Mouse (Mus musculus) heart, adult 9 months (tissue): ENCODE measurements around the gene Hsd17b7.

Experiments
- DNase-seq, 2 experiments: peaks; one replicate each; pipeline ENCODE4 v3.0.0; 2022; ENCODE audit warnings: low spot score in 2 of 2

Gene Hsd17b7

DNA sequence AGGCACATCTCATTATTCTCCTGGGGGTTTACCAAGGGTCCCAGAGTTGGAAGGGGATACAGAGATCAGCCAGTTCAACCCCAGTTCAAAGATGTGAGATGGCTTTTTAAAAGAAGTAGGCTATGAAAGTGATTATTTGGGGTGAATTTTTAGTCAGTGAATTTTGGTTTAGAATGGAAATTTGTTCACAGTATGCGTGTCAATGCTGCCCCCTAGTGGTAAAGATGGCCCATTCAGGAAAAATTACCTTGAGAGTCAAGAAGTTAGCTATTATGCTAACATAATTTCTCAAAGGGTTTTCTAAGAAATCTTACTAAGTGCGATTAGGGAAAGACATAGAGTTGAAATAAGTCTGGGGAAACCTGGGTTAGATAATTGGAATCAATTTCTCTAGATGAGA, 29.7 kb downstream of the Hsd17b7 start:
- DNase-seq, result peak in 1 of 2 experiments; percentile 25

DNA sequence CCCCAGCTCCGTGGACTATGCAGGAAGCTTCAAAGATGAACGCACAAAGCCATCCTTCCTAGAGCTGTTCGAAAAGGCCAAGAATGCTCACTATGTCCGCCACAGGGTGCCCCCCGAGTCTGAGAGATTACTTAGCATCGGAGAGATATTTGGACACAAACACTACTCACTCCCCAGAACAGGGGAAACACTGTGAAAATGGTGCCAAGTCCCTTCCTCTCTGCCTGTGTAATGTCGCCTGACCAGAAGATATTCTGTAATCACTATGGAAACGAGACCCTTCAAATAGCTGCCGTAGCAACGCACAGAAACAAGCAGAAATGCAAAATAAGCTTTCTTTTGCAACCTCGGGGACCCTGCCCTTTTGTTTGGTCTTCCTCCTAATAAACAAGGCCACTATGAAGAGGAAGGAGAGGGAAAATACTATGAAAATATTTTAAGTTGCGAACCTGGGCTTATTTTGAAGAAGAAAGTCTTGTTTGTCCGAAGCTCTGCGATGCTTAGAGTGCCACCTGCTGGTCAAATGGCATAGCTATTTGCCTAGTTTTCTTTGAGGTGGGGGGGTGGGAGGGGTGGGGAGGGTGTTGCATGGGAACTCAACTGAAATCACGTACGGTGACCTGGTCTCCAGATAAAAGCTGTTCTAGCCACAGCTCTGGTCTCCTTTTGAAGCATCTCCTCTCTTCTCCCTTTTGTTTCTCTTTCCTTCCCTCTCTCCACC, 34.9 kb downstream of the Hsd17b7 start:
- DNase-seq, result peak in 1 of 2 experiments; percentile 11

DNA sequence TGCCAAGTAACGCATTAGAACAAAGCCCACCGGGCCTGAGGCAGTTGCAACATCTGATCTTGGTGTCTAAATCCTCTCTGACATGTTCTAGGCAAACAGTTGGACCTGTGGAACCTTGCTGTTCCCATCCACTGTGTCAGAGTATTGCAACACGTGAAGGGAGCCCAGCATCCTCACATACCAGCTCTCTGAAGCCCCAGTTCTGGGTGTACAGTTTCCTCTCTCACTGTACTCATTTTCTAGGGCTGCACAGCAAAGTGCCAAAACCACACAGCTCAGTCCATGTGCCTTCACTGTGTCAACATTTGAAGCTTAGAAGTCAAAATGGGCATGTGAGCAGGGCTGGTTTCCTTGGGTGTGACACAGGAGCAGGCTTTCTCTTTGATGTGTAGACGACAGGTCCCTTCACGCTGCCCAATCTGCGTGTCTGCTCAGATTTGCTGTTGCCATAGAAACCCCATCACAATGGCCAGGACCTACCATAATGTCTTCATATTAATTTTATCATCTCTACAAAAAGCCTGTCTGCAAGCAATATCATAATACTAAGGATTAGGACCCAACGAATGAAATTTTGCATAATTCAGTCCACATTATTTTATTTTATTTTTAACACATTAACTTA, 36.8 kb downstream of the Hsd17b7 start:
- DNase-seq, result no peak

DNA sequence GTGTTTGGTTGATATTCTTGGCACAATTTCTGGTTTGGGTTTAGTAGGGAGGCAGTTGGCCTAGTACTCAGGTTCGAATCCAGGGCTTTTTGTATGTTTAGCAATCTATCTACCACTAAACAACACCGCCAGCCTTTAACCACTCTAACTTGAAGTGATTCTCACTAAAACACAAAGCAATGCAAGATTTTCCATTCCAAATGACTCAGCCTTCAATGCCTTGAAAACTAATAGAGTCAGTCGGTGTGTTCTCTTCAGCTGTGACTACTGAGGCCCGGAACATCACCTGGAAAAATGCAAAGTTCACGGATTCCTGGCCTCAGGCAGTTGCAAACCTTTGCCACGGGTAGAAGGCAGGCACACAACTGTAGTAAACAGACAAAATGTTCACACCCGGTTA, 37.3 kb downstream of the Hsd17b7 start:
- DNase-seq, result no peak

DNA sequence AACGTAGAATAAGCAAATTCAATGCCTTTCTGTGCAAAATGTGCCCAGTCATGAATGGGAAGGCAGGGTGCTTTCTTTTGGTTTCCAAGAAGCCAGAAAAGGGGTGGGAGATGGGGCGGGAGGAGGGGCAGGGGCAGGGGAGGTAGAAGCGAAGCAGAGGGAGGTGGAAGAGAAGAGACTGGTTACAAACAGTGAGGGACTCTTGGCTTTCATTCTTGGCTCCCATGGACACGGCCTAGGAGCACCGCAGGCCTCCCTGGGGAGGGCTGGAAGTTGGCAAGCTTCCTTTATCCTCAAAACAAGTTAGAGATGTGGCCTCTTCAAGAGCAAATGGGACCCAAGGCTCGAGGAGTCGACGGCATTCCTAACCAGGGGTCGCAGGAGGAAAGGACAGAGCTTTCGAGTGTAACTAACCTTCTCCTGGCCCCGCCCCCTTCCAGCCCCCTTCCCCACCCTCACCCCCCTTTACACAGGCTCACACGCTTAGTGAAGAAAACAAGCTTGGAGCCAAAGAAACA, 40.5 kb downstream of the Hsd17b7 start, which contains the start of gene Ccdc190:
TSS of gene Ccdc190 (plus strand) at position 195 of the 518 bp plus-strand sequence.
- peak; percentile 41 to 58 for DNase-seq

DNA sequence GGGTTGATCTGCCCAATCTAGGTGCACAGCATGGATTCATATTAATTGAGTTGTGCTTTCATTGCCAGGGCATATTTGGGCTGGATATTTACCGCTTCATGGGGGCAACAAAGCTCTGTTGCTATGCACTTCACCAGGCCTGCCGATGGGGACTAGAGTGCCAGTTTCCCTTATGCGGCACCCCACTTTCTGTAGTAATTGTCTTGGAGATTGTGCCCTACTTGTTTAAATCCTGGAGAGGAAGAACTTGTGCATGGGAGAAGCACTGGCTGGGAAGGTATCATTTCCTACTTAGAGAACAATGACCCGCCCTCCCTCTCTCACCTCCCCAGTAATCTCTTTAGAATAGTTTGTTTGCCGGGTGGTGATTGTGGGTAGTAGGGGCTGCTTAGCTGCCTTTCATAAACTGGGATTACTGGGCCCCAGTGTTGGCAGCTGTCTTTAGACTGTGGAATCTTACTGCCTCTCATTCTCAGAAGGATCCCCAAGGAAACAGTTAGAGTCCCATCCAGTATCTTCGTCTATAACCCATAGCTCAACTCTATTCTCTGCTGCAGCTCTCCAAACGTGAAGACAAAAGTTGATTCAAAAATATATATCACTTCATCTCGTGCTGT, 41.2 kb downstream of the Hsd17b7 start:
- DNase-seq, result no peak

DNA sequence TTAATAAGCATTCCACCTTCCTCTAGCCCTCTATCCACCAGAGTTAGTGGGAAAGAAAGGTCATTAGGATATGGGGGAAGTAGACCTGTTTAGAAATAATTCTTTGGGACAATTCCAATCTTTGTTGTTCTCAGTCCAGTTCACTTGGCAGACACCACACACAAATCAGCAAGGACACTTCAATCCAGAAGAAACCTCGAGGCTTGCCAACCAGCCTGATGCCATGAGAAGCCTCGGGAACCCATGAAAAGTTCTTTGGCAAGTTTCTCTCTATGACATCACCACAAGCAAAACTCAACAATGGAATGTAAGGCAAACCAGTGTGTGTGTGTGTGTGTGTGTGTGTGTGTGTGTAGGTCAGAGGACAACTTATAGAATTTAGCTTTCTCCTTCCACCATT, 44.5 kb downstream of the Hsd17b7 start:
- no peak for DNase-seq

DNA sequence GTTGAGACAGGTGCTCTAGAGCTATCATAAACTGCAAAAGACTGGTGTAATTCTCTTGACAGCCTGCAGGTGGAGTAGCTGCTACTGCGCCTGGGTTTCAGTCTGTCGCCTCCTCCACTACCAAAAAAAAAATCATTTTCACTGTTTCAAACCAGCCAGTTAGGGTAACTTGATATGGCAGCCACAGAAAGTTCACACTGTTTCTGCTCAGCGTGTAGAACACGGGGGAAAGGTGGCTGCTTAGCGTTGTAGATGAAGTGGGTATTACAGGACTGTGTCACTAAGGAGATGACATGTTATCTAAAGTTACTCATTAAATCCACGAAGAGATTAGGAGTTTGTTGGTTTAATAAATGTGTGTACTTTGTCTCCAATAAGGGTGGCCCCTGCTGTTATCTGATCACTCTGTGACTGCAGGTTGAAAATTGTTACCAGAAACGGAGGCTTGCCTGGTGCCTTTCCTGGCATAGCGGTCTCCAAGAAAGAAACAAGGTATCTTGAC, 47.3 kb downstream of the Hsd17b7 start:
- no peak for DNase-seq

DNA sequence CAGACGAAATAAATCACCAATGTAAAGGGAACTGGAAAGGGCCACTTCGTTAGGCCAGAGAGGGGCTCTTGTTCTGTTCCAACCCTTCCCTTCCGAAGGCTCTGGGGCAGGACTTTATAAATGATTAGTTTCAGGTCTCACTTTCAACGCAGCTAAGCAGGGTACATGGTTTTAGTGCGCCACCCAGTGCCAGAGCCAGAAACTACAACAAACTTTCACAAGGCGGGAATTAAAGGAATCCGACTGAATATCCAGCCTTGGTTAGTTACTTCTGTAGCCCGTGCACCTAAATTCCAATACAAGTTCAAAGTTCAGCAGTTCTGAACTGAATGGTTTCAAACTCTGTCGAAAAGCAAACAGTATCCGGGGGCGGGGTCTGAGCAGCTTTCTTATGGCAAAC, 49.8 kb downstream of the Hsd17b7 start:
- peak in 1 of 2 experiments; percentile 50 for DNase-seq

DNA sequence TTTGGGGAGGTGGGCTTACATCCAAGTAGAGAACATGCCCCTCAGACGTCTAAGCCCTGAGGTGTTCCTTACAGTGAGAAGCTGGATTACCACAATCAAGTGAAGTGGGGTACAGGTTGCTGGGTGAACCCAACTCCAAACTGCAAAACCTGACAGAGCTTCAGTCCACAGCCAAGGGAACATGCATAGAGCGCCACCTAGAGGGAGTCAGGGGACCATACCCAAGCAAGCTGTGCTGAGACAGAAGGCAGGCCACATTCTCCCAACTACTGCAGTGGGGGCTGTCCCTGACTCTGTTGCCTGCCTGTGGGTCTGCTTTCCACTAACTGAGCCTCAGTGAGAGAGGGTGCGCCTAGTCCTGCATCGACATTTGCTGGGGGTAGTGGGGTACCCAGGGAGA, 51.0 kb downstream of the Hsd17b7 start:
- DNase-seq, result no peak

DNA sequence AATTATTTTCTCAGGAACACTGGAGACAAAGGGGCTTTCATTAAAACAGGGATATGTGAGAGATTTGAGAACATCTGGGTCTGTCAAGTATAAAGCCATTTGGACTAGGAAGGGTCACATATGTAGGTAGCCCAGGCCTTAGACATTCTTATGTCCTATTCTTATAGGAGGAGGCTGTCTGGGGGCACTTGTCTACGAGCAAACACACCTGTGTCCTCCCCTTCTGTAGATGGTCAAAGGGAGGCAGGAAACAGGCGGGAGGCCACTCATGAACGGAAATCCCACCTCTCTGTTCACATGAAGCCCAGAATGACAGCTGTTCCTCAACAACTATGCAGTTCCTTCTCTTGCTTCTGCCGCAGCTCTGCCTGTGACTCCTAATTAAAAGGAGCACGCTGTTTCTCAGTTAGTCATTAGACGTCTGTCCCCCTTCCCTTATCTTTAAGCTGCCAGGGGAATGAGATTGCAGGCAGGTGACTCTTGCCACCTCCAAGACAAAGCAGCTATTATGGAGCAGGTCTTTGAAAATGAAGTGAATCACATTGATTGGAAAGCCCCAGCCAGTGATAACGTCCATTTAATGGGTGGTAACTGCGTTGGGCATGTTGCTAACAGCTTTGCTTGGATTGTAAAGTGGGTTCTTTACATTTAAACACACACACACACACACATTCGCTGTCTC, 51.8 kb downstream of the Hsd17b7 start:
- DNase-seq, result no peak

DNA sequence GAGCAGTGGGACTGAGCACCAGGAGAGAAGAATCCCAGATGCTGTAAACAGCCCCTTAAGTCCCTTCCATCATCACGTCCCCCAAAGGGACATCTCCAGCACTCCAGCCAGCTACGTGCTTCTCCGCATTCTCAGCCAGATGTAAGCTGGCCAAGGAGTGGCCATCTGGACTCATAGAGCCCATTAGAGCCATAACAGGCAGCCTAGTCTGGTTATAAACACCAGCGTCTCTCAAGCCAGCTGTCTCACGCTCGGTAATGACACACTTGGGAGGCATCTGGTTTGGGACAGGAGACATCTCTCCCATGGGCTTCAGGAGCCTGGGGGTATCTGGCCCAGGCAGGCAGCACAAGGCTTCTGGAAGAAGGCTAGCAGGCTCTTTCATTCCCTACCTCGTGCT, 52.4 kb downstream of the Hsd17b7 start:
- DNase-seq, result peak; percentile 48 to 66

DNA sequence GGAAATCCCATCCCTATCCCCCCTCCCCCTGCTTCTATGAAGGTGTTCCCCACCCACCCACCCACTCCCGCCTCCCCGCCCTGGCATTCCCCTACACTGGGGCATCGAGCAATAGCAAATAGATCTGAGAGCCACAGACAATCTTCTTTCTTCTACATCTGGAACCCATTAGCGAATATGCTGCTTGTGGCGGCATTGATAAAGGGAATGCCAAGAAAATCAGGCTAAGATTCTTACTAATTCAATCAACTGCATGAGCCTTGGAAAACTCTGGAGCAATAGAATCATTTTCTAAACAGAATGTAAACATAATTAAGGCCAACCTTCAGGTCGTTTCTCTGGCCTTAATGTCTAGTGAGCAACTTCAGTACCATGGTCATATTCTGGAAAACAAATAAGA, 57.5 kb downstream of the Hsd17b7 start:
- DNase-seq, result no peak

DNA sequence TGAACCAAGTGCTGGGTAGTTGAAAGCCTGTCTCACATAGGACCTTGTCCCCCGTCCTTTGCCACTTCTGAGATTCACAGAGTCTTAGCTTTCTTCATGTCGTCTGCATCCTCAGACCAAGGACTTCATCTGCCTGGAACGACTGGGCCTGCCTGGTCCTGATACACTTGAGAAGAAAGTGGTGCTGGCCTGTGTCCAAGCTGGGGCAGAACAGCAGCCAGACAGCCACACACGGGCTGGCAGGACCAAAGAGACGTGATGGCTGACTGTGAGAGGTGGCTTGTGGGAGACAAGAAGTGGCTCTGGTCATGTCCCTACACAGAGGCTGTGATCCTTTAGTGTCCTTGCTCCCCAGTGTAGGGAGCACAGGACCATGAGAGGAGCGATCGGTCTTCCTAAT, 58.3 kb downstream of the Hsd17b7 start:
- DNase-seq, result no peak

DNA sequence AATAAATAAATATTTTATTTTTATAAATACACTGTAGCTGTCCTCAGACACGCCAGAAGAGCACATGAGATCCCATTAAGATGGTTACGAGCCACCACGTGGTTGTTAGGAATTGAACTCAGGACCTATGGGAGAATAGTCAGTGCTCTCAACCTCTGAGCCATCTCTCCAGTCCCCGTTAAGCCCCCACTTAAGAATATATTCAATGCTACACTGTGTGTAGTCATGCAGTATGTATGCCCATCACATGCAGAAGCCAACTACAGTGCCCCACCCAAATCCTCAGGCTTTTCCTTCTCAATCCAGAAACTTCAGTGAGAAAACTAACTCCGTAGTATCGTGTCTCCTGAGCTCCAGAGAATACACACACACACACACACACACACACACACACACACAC, 59.4 kb downstream of the Hsd17b7 start:
- DNase-seq, result no peak

DNA sequence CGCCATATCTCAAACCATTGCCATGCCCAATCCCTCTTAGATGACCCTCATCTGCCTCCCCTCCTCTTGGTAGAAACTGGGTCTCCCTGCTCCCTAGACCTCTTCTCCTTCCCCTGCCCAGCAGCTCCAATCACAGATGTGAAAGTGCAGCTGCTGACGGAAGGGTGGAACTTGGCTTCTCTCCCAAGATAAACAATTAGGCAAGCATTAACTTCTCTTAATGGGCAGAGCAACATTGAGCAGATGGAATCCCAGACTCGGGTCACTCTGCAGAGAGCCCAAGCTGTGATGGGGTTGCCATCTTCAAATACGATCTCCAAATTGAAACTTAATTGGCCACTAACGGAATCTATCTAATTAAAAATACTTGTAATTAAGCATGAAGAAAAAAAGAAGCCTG, 59.9 kb downstream of the Hsd17b7 start:
- DNase-seq, result no peak

DNA sequence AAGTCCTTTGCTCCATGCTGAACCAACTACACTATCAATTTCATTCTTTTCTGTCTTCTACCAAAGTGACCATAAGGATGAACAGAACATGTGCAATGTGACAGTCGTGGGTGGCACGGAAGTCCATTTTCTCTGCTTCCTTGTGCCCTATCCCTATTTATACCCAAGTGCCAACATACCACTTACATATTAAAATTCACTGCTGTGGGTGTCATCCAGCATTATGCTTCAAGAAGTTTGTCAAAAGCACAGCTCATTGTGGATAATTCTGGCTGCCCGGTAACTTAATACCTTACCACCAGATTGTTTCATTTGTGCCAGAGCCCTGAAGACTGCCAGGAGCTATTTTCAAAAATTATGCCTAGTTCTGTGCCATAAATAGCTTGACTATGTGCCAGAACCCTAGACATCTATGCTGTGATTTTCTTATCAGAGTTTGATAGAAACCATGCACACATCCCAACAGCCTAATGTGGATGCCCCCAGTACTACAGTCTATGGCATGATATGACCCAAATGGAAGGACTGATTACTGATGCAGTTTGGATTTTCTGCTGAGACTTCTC, 68.2 kb downstream of the Hsd17b7 start:
- peak; percentile 33 to 47 for DNase-seq
